ENCODE assay signal across 8 mouse cellular contexts in the genomic region with DNA sequence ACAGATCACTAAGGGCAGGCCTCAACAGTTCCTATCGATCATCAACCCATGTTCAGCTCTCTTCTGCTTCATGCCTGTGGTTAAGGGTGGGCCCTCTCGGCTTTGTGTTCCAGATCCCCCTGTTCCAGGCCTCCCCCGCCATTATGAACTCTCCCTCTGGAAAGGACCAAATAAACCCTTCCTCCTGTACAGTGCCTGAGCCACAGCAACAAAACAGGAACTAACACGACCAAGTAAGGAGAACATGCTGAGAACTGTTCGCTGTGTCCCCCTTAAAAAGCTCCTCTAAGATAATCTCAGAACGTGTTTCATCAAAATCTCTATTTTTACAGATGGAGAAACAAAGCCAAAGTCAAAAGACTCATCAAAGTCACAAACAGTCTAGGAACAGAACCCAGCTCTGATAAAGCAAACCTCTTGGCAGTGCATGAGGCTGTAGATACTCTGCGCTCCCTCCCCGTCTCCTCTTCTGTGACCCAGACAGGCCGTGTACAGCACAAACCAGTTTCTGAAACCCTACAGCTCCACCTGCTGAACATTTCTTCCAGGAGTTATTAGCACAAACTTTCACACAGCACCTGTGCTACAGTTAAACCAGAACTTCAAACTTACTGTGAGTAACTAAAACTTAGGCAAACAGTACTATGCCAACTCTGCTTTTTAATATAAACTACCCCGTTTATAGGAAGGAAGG. TPM values are rescaled to one million over a fixed set of nuclear protein-coding genes. Genes with fewer than 3 reads are reported as not detected.
DNase-seq lines count a peak whose midpoint lies in the region; ATAC-seq and TF ChIP-seq lines count a peak whose summit lies in the region.

No protein-coding gene starts in this region.

- no peak overlapping the region for H3K4me2 ChIP-seq in CH12.LX (ENCODE audit: insufficient read depth, low read depth, poor library complexity, severe bottlenecking)
- no peak overlapping the region for H3K4me2 ChIP-seq in lung, embryonic 16.5 days (ENCODE audit: low read depth, low read length)
- no peak overlapping the region for H3K4me2 ChIP-seq in neural tube, embryonic 15.5 days

- in situ Hi-C loops in CH12.LX (cut with MboI; ENCODE audit: low pct_ligation_motif_present, low pct_unique_long_range_greater_than_20kb, low sequenced_read_pairs): no loop called here

- intact Hi-C loops in heart, adult 2 months (cut with DNase I): loop anchor here (10.0 kb wide), 1 partner anchor 218 kb away; no protein-coding TSS in a partner anchor

- DNase-seq in embryo, embryonic 11 days: peak; percentile 32
- DNase-seq in embryo, embryonic 10.5 days (ENCODE audit: low spot score): no peak
- no peak for DNase-seq in CH12.LX (ENCODE audit: extremely low read depth)
- DNase-seq in heart, adult 2 months: peak in 1 of 2 experiments; percentile 58
- no peak for DNase-seq in frontal cortex, postnatal 14 days (ENCODE audit: low spot score in 2 of 2)

- 40% methylated on average over 10 of the region's 10 CpGs for WGBS in heart, adult 2 months
- WGBS in lung, embryonic 16.5 days: 55% methylated on average over 10 of the region's 10 CpGs
- 79% methylated on average over 10 of the region's 10 CpGs for WGBS in neural tube, embryonic 15.5 days

- no peaks in the 10 kb centered on the region for H3K9me3 ChIP-seq in CH12.LX (replicated peaks; ENCODE audit: low read length)
- H3K9me3 ChIP-seq in lung, embryonic 16.5 days (ENCODE audit: control insufficient read depth, low read length): no peaks in the 10 kb centered on the region
- no peaks in the 10 kb centered on the region for H3K9me3 ChIP-seq in neural tube, embryonic 15.5 days (replicated peaks)

- H3K79me2 ChIP-seq in CH12.LX (replicated peaks; ENCODE audit: control insufficient read depth, extremely low read depth, insufficient read depth, poor library complexity, severe bottlenecking): no peaks in the 10 kb centered on the region
- no peaks in the 10 kb centered on the region for H3K79me2 ChIP-seq in heart, adult 2 months (replicated peaks; ENCODE audit: control insufficient read depth, insufficient read depth, low read length)

- no peak overlapping the region for H3K4me3 ChIP-seq in CH12.LX (replicated peaks in 1 of 3; ENCODE audit: low read depth in 2 of 3, low read length in 2 of 3, poor library complexity in 1 of 3)
- no peak overlapping the region for H3K4me3 ChIP-seq in heart, adult 2 months
- no peak overlapping the region for H3K4me3 ChIP-seq in lung, embryonic 16.5 days (ENCODE audit: low read length)
- no peak overlapping the region for H3K4me3 ChIP-seq in neural tube, embryonic 15.5 days (replicated peaks)

- no peak for TF ChIP-seq POLR2A in CH12.LX (IDR thresholded peaks at IDR 0.05; ENCODE audit: low read depth, low read length)
- TF ChIP-seq POLR2A in heart, adult 2 months (IDR thresholded peaks at IDR 0.05; ENCODE audit: insufficient read depth, low read depth, low read length): no peak

- no peaks in the 10 kb centered on the region for H3K27me3 ChIP-seq in CH12.LX (replicated peaks)
- no peaks in the 10 kb centered on the region for H3K27me3 ChIP-seq in heart, adult 2 months (ENCODE audit: control insufficient read depth, insufficient read depth, low read length)
- no peaks in the 10 kb centered on the region for H3K27me3 ChIP-seq in lung, embryonic 16.5 days (ENCODE audit: control insufficient read depth, insufficient read depth, low read depth, low read length)
- H3K27me3 ChIP-seq in neural tube, embryonic 15.5 days (replicated peaks): no peaks in the 10 kb centered on the region

- no peak for TF ChIP-seq EP300 in CH12.LX (IDR thresholded peaks at IDR 0.05; ENCODE audit: low read length)
- peak; percentile 66 for TF ChIP-seq EP300 in heart, adult 2 months (IDR thresholded peaks at IDR 0.05; ENCODE audit: insufficient read depth, low read depth, low read length)

- no peak overlapping the region for H3K27ac ChIP-seq in CH12.LX (ENCODE audit: insufficient read depth, low read depth)
- peak overlapping the region; percentile 50 for H3K27ac ChIP-seq in heart, adult 2 months
- H3K27ac ChIP-seq in lung, embryonic 16.5 days (ENCODE audit: low read length): no peak overlapping the region
- H3K27ac ChIP-seq in neural tube, embryonic 15.5 days (replicated peaks): no peak overlapping the region

- peak; percentile 52; the same call in 1 of the 2 replicates for ATAC-seq in lung, embryonic 16.5 days (ENCODE audit: low read depth)
- no peak for ATAC-seq in frontal cortex, adult (ENCODE audit: low TSS enrichment)
- no peak for ATAC-seq in neural tube, embryonic 15.5 days (ENCODE audit: low FRiP score)

- no peak overlapping the region for H3K9ac ChIP-seq in CH12.LX (ENCODE audit: insufficient read depth, low read depth)
- no peak overlapping the region for H3K9ac ChIP-seq in heart, adult 2 months (ENCODE audit: low read depth, low read length)
- H3K9ac ChIP-seq in lung, embryonic 16.5 days (ENCODE audit: low read length): no peak overlapping the region
- H3K9ac ChIP-seq in neural tube, embryonic 15.5 days (replicated peaks): no peak overlapping the region

- peak; percentile 22 for TF ChIP-seq RAD21 in CH12.LX (IDR thresholded peaks at IDR 0.05; ENCODE audit: low read depth, low read length)

- TF ChIP-seq CTCF in CH12.LX (conservative IDR thresholded peaks at IDR 0.05 in 1 of 2, IDR thresholded peaks at IDR 0.05 in 1 of 2; ENCODE audit: low read depth in 2 of 2, low read length in 2 of 2): peak in 1 of 2 experiments; percentile 36; a peak in 1 of 4 replicates
- peak; percentile 72 for TF ChIP-seq CTCF in heart, adult 2 months (IDR thresholded peaks at IDR 0.05)

- dilution Hi-C loops in CH12.LX (cut with MboI; ENCODE audit: extremely low pct_ligation_motif_present, extremely low pct_unique_long_range_greater_than_20kb, low sequenced_read_pairs): no loop called here

- H3K4me1 ChIP-seq in CH12.LX (ENCODE audit: control insufficient read depth in 1 of 2, insufficient read depth in 2 of 2): peaks cover 0 to 7% of the 10 kb centered on the region in 2 experiments; a peak in 1 of 4 replicates
- H3K4me1 ChIP-seq in heart, adult 2 months (ENCODE audit: control insufficient read depth, insufficient read depth, low read length): peaks cover 7% of the 10 kb centered on the region
- no peaks in the 10 kb centered on the region for H3K4me1 ChIP-seq in lung, embryonic 16.5 days (replicated peaks; ENCODE audit: control insufficient read depth, insufficient read depth, low read length)
- H3K4me1 ChIP-seq in neural tube, embryonic 15.5 days: peaks cover 12% of the 10 kb centered on the region

- H3K36me3 ChIP-seq in CH12.LX (replicated peaks in 1 of 2; ENCODE audit: control insufficient read depth in 1 of 2, insufficient read depth in 1 of 2, low read length in 1 of 2): peaks cover 9 to 67% of the 10 kb centered on the region in 2 experiments
- no peaks in the 10 kb centered on the region for H3K36me3 ChIP-seq in heart, adult 2 months (ENCODE audit: control insufficient read depth, insufficient read depth, low read length)
- peaks cover 4% of the 10 kb centered on the region for H3K36me3 ChIP-seq in lung, embryonic 16.5 days (ENCODE audit: control insufficient read depth, insufficient read depth, low read length)
- no peaks in the 10 kb centered on the region for H3K36me3 ChIP-seq in neural tube, embryonic 15.5 days

TF ChIP-seq in CH12.LX, 34 proteins besides CTCF, POLR2A, EP300 and RAD21:
- TF ChIP-seq CHD2 (IDR thresholded peaks at IDR 0.05; ENCODE audit: low read length) (no peak), SMC3 (IDR thresholded peaks at IDR 0.05; ENCODE audit: low read depth, low read length) (peak; percentile 17; the same call in 1 of the 2 replicates)
TF ChIP-seq in CH12.LX: peak in this region for 1.

RNA-seq across cellular contexts. Expression of a gene that starts 49.4 kb away (rescaled TPM):
- total RNA-seq in CH12.LX (2012; rRNA removed): 32.0 and 32.4 TPM in 2 replicates
- 35.9 and 37.0 TPM in 2 replicates for total RNA-seq in CH12.LX (2014; rRNA removed)
- polyA plus RNA-seq in CH12.LX (2012; ENCODE audit: insufficient read length, low read depth): 69.2 and 85.0 TPM in 2 replicates
- total RNA-seq in heart, adult 2 months (2021): 100 to 1,000 TPM; 107 to 139 TPM
- polyA plus RNA-seq in heart, adult 2 months (2012; rRNA removed): 122 and 163 TPM in 2 replicates
- polyA plus RNA-seq in lung, embryonic 16.5 days (2015; fragmentation: Nextera tagmentation; extraction: Ambion mirVana): 63.5 and 68.6 TPM in 2 replicates
- 136 and 139 TPM in 2 replicates for polyA plus RNA-seq in neural tube, embryonic 15.5 days (2015; fragmentation: Nextera tagmentation; extraction: Ambion mirVana)
